Mouse (Mus musculus): ENCODE data around the gene Rtp4.

The Rtp4 gene

DNA sequence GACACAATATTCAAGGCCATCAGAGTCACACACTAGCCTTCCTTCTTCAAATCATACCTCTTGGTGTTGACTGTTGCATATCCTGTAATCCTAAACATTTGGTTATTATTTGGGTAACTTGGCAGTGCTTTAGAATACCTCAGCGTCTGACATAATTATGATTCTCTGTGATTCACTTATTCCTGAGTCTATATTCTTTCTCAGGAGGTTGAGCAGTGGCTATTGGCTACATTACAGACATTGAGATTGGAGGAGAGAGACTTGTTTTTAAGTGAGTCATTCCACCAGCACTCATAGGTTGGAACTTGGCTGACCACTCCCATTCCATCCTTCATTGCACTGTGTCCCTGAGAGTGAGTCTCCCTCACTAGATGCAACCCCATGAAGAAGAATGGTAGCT lies 6.7 kb upstream of the Rtp4 start:
- no peak for DNase-seq (ENCODE audit: low read depth, low spot score)

DNA sequence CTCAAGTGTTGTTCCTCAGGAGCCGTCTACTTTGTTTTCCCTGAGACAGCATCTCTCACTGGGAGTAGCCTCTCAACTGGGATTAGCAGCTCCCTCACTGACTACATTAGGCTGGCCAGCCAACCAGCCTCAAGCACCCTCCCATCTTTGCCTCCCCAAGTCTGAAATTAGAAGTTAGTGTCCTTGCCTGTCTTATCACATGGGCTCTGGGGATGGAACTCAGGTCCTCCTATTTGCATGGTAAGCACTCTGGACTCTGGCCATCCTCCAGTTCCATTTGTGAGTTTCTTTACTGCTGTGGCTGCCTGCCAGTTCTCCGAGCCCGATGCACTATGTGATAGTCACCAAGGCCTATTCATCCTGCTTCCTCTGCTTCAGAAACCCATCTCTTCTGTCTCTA lies 4.3 kb upstream of the Rtp4 start:
- DNase-seq (ENCODE audit: low read depth, low spot score), result peak; percentile 37

DNA sequence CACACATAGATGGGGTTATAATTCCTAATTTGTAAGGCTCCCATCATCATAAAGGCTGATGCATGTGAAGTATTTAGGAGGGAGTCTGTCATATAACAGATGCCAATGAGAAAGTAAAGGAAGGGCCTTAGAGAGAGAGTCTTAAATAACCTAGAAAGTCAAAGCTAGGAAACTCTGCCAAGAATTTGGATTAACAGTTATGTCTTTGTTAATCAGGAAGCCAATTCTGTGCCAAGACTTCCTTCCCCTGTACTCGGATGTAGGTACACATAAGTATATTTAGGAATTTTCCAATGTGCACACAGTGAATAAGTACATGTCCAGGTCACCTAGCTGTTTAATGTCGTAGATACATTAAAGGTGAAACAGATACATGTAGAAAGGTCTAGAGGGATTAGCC lies 3.5 kb upstream of the Rtp4 start:
- DNase-seq (ENCODE audit: low read depth, low spot score), result no peak

DNA sequence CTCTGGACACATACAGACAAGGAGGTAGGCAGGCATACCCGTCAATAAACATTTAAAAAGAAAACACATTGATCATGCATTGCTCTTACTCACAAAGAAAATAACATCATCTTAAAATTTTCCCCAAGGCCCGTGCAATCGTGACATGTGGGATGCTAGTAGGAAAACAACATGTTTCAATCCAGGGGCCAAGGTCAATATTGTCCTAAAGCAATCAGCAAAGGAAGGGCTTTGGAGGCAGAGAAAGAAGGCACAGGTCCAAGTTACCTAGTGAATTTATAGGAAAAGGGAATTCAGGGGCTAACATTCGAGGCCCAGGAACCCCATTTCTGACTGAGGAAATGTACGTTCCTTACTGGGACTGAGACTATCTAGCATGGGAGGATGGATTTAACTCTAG lies 2.9 kb upstream of the Rtp4 start:
- DNase-seq (ENCODE audit: low read depth, low spot score), result no peak

DNA sequence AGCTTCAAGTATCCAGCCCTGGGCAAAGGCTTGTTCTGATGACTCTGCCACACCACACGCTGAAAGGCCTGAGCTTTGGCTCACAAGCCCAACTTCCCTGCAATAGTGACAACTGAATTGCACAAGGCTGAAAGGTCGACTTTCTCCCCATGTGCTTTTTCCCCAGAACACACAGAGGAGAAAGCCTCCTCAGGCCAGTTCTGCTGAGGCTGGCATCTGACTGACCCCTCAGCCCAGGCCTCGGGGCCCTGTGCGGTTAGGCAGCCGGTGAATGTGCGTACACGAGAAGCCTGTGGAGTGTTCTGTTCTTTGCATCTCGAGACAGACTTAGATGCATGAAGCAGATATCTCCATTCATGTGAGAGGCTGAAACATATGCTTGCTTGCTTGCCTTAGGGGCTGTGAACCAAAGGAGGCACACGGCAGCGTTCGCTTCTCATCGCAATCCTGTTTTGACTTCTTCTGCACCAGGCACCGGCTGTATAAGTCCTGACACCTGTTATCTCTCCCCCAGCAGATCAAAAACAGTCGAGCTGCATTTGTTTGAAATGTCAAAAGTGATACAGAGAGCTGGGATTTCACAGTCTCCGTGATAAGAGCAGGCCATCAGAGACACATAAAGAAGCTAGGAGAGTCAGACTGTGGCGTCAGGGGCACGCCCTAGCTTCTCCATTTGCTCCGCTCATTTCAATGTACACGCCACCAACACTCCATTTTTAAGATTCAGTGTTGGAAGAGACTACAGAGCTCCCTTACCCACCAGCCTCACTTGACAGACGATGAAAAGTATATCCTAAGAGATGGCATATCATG lies 2.1 kb upstream of the Rtp4 start:
- DNase-seq (ENCODE audit: low read depth, low spot score), result no peak

DNA sequence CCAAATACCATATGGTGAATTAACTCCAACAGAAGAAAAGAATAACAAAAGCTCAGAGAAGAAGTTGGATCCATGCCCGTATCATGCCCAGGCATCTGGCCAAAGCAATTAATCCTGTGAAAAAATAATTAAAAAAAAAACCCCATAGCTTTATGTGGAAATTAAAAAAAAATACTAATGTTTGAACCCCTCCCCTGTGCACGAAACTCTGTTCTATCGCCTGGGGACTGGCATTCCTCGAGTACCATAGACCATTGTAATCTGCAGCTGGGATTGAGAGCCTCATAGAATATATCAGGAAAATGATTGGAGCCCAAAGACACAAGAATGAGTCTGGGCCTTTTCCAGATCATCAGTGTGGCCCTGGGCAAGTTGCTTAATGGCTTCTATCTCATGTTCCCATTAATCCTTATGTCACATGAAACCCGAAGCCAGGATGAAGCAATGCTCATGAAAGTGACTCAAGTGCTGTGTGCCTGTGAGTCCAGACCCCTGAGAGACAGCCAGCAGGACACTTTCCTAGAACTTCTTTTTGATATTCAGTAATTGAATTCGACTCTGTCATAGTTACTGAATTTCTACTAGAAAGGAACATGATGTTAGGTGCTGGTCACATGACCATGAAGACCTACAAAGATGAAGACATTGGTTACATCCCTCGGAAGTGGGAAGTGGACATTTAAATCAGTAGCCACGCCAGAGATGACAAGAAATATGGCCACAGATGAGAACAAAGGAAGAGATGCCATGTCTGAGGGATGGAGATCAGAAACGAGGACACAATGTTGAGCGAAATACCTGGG lies 1.3 kb upstream of the Rtp4 start:
- DNase-seq (ENCODE audit: low read depth, low spot score), result peak; percentile 36

DNA sequence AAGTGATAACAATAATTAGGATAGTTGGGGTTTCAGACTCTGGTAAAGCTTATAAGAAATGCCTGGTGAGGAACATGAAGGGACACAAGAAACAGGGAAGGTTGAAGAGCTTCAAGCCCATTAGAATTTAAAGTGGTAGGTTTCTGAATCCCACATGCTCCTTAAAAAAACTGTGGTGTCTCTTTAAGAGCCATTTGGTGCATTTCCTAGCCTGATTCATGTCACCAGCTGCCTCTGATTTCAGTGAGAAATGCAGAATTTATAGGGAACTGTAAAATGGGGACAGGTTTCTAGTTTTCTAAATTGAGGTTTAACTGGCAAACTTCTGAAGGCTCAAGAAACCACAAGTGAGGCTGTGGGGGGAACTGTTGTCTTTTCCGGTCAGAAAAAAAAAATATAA lies 320 bp upstream of the Rtp4 start:
- DNase-seq (ENCODE audit: low read depth, low spot score), result no peak

DNA sequence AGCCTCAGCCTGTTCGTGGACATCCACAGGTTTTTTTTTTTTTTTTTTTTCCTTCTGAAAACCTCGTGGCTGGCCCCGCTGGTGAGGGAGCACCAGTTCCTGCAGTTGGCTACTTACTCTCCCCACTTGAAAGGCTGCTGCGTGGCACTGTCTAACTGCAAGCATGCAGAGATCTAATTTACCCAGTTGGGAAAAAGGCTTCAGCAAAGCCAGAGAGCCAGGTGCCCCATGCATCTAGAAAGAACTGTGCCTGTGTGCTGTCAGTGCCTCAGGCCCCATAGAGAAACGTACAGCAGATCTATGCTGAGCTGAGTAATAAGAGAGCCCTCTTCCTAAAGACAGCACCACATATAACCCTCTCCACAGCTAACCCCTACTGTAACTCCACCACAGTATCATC lies 1.0 kb downstream of the Rtp4 start:
- DNase-seq (ENCODE audit: low read depth, low spot score), result no peak

DNA sequence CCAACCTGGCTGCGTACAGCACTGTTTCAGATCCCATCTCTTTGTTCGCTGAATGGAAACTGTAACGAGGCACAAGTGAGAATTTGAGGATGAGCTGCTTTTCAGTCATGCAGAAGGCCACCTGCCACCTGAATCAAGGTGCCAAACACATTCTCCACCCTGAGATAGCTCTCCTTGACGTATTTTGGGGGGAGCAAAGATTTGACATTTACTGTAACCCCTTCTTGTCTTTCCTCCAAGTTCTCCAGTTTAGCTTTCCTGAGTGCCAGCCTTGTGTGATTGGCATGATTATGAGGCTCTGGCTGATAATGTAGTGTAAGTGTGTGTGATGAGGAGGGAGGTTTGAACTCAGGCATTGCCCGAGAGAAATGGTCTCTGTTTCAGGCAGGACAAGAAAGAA lies 2.0 kb downstream of the Rtp4 start:
- DNase-seq (ENCODE audit: low read depth, low spot score), result no peak

DNA sequence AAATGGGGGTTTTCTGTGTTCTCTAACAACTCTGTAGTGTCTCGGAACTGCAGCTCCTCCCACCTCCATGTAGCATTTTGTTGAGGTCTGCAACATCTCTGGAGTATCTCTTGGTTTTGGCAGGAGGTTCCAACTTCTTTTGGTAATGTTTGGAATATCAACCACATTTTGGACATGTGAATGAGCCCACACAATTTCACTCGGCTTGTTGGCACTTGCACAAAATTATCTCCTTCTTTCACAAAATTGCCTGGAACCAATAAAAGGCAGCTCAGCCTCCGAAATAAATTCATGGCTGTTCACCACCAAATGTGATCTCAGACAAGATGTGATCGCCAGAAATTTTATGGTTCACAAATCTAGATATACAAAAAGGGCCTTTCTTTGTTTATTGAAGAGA lies 9.1 kb downstream of the Rtp4 start:
- DNase-seq (ENCODE audit: low read depth, low spot score), result no peak

DNA sequence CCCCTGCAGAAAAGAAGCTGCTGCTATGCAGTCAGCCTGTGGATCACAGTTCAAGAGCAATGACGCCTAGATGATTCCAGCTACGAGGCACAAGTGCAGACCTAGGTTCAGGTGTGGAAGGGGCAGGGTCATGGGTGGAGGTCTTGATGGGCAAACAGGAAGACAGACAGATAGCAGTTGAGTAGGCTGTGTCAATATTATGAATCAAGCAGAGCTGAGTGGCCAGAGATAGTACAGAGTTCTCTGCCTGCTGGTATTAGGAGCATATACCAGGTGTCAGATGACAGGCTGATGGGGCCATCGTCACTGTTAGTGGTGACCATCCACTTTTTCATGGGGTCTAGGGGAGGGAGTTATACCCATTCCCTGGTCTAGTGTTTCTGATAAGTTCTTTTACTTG lies 13.6 kb downstream of the Rtp4 start:
- no peak for DNase-seq (ENCODE audit: low read depth, low spot score)

DNA sequence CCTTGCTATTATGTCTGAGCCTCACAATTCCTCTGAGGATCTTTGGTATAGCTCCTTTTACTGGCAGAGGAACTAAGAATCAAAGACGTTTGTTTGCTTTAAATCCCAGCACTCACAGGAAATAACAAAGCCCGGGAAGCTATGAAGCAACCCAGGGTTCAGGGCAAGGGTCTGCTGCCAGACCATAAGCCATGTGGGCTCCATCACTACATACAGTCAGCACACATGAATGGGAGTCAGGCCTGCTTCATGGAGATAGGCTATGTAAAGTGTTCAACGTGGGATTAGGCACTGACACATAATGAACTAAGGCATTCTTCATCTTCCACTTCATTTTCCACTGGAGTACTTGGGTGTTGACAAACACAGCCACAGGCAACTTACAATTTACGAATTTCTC lies 21.0 kb downstream of the Rtp4 start:
- DNase-seq (ENCODE audit: low read depth, low spot score), result no peak

DNA sequence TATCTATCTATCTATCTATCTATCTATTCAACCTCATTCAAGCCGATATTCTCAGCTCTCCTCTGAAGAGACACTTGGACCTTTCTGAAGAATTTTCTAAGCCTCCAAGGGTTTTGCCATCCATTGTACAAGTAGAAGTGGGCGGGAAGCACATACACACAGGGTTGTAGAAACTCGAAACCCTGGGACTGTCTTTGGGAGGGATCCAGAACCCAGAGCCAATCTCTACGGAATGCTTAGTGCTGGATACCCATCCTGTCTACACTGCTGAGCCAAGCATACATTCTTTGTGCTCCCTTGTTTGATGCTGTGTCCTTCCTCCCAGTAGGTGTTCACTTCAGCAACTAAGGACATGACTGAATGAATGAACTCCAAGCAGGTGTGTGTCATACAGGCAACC lies 22.8 kb downstream of the Rtp4 start:
- DNase-seq (ENCODE audit: low read depth, low spot score), result no peak

DNA sequence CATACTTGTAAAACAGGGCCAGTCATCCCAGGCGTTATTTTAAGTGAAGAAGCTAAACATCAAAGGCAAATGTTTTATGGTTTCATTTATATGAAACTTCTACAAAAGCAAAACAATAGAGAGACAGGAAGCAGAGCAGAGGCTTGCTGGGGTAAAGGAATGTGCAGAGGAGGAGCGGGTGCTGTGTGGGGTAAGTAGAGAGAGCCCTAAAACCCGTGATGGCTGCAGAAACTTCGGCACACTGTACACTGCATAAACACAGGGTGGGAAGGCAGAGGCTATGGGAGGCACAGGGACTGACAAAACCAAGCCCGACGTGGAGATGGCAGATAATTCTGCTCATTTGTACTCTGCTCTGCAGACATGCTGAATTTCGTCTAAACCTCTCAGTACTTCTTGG lies 24.3 kb downstream of the Rtp4 start:
- no peak for DNase-seq (ENCODE audit: low read depth, low spot score)

DNA sequence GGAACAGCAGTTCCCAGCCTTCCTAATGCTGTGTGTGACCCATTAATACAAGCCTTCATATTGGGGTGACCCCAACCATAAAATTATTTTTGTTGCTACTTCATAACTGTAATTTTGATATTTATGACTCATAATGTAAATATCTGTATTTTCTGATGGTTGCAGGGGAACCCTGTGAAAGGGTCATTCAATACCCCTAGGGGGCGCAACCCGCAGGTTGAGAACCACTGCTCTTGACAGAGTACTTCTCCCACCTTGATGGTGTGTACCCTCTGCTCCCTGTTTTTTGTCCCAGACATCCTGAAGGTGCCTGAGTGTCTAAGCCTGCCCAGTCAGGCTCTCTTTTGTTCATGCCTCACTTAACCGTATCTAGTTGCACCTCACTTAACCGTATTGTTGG lies 27.7 kb downstream of the Rtp4 start:
- DNase-seq (ENCODE audit: low read depth, low spot score), result no peak

DNA sequence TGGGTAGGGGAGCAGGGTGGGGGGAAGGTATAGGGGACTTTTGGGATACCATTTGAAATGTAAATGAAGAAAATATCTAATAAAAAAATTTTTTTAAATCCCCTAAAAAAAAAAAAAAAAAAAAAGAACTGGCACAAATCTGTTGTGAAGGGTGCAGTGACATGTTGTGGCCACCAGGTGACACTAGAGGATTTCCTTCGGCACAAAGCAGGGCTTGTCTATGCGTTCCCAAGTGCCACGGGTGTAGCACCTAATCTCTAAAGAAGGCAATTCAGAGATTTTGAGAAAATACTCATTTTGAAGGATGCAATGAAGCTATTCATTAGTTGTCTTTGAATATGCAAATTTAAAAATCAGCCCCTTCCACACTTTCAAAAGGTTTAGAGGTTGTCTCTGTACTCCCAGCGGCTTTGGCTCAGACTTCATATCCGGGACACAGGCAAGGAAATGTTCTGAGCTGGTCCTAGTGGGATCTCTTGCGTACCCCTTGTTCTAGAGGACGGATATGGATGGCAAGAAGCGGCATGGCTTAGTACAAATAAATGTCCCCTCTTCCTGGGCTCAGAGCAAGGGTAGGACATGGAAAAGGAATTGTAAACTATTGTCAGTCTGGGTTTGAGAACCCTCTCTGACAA lies 30.4 kb downstream of the Rtp4 start:
- peak; percentile 52 for DNase-seq (ENCODE audit: low read depth, low spot score)

DNA sequence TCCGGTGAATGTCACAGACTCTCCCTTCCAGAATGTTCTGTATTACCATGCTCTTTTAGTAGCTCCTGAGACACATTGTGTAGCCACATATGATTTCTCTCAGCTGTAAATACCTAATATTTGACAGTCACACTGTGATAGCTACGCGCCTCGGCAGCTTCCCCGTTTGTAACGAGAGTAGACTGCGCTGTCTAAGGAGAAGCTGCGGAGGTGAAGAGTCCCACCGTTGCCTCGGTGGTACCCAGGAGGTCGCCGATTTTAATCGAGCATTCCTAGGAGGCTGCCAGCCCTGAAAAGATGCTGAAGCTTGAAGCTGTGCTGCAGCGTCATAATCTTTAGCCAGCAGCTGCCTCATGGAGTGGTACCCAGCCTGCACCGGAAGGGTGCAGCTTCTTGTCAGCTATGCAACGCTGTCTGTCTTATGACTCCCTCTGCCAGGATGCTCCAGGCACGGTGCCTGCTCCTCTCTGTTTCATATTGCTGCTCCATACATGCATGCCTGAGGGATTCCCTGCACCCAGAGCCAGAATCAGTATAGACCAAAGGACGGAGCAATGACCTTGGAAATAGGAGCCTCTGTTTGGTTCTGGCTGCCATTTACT lies 31.0 kb downstream of the Rtp4 start:
- DNase-seq (ENCODE audit: low read depth, low spot score), result no peak

DNA sequence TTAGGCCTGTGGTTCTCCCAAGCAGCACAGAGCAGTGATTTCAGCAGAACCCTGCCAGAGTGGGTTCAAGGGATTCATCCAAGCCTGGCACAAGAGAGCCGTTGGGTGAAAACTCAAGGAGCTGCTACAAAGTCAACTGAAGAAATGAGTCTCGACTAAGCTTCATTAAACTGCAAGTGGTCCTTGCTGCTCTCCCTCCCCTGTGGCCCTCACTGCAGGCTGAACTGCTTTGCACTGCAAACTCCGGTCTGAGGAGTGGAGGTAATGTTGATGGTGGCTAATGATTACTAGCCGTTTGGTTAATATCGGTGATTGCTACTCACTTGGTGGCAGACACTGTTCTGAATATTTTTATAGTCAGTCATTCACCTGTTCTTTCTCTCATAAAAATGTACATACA lies 34.6 kb downstream of the Rtp4 start:
- no peak for DNase-seq (ENCODE audit: low read depth, low spot score)

DNA sequence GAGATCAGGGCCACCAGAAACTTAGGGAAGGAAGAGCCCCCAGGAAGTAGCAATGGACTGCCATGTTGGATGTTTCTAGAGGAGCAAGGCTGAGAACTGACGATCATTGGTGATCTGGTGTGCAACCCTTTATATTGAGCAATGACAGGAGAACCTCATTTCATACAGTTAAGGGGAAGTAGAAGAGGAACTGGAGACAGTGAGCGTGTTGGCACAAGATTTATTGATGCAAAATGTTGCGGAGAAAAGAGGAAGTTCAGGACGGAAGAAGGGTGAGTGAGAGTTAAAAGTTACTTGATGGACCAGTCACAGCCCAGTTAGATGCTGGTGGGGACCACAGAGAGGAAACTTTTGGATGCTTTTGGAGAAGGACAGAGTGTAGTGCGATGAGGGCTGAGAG lies 37.1 kb downstream of the Rtp4 start:
- peak; percentile 22 for DNase-seq (ENCODE audit: low read depth, low spot score)

DNA sequence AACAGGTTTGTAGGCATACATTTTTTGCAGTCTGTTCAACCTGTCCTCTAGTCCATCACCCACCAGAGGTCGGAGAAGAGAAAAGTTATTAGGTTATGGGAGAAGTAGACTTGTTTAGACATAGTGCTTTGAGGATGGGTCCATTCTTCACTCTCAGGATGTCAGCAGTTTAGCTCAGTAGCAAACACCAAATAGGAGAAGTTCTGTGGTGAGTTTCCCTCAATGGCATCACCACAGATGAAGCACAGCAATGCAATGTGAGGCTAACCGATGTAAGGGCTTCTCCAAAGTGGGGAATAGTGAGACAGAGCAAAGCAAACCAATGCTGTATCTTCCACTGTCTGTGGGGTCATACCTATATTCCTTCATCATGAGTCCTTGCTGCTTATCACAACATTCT lies 37.6 kb downstream of the Rtp4 start:
- DNase-seq (ENCODE audit: low read depth, low spot score), result no peak

DNA sequence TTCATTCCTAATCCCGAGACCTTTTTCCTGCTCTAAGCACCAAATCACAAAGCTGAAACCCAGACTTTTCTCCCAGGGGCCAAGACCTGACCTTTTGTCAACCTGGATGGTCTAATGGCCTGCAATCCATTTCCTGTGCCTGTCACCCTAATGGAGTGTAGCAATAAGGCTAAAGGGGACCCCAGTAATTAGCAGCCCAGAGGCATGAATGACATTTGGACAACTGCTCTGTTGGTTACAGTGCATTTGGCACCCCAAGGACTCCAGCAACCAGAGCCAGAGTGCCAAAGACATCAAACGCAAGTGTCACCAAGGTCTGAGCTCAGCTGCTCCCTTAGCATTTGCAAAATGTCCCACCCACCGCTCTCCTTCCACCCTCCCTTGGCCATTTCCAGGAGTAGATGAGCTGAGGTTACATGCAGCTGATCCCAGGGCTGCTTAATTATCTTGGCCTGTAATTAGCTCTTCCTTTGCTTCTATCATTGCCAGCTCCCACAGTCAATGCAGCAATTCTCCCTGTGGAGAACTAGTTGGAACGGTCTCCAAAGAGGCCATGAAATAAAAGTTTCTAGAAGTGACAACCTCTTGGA lies 48.4 kb downstream of the Rtp4 start:
- no peak for DNase-seq (ENCODE audit: low read depth, low spot score)

DNA sequence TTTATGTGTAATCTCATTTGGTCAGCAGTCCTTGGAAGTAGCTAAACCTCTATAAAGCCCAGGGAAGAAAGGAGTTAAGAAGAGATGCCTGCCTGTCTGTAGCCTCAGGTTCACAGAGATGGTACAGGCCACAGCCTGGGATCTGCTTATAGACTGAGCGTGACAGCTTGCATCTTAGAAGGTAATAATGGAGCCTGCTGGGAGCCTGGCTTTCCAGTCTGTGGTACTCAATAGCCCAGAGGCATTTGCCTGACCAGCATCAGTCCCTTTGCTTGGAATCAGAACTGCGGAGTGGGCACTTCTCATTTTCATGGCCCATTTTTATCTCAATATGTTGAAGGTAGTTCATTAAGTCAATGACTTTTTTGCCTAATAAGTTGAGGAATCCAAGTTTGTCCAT lies 54.5 kb downstream of the Rtp4 start:
- DNase-seq (ENCODE audit: low read depth, low spot score), result no peak

Data from skeletal muscle tissue, adult 2 months (tissue).